Mouse (Mus musculus) cerebellum, adult 11-12 months (tissue): ENCODE data around the gene Tti1.
A peak's percentile ranks its signal among the peaks of the same experiment; 100 is the strongest.
"Not testable (repeated sequence)": the region's sequence is repeated elsewhere in the genome, so short reads cannot be mapped to it uniquely, and the experiment has no call there.

ENCODE experiments used
- DNase-seq: peaks from one replicate; pipeline ENCODE4 v3.0.0; 2022

Tti1 gene

GRCm38 (mm10) chr2:158028354-158028863 is at the start of gene Tti1, which contains the start of gene Rprd1b:
TSS of gene Tti1 (minus strand) at chr2:158028433.
TSS of gene Rprd1b (plus strand) at chr2:158028497.
- DNase-seq: peak; percentile 92

GRCm38 (mm10) chr2:158077981-158078380 is 49.7 kb upstream of the Tti1 start:
- DNase-seq: no peak

GRCm38 (mm10) chr2:158076690-158077089 is 48.5 kb upstream of the Tti1 start:
- DNase-seq: no peak

- no peak for DNase-seq
Measured at GRCm38 (mm10) chr2:158074835-158075234, 46.6 kb upstream of the Tti1 start.

GRCm38 (mm10) chr2:158071633-158071995 is 43.4 kb upstream of the Tti1 start:
- no peak for DNase-seq

- DNase-seq: no peak
Measured at GRCm38 (mm10) chr2:158070885-158071632, 42.8 kb upstream of the Tti1 start.

GRCm38 (mm10) chr2:158068444-158068971 is 40.3 kb upstream of the Tti1 start:
- DNase-seq: no peak

GRCm38 (mm10) chr2:158067260-158067824 is 39.1 kb upstream of the Tti1 start:
- DNase-seq: no peak

- DNase-seq: no peak
Measured at GRCm38 (mm10) chr2:158066456-158066855, 38.2 kb upstream of the Tti1 start.

GRCm38 (mm10) chr2:158065064-158065463 is 36.8 kb upstream of the Tti1 start:
- DNase-seq: no peak

- DNase-seq: no peak
Measured at GRCm38 (mm10) chr2:158064571-158065048, 36.4 kb upstream of the Tti1 start.

- DNase-seq: no peak
Measured at GRCm38 (mm10) chr2:158063036-158063435, 34.8 kb upstream of the Tti1 start.

GRCm38 (mm10) chr2:158059666-158060105 is 31.5 kb upstream of the Tti1 start:
- no peak for DNase-seq

GRCm38 (mm10) chr2:158058534-158058933 is 30.3 kb upstream of the Tti1 start:
- DNase-seq: peak; percentile 90

- peak; percentile 95 for DNase-seq
Measured at GRCm38 (mm10) chr2:158057030-158057429, 28.8 kb upstream of the Tti1 start.

GRCm38 (mm10) chr2:158055383-158055782 is 27.1 kb upstream of the Tti1 start:
- DNase-seq: not testable (repeated sequence)

- DNase-seq: no peak
Measured at GRCm38 (mm10) chr2:158054596-158054995, 26.4 kb upstream of the Tti1 start.

GRCm38 (mm10) chr2:158050116-158050515 is 21.9 kb upstream of the Tti1 start:
- DNase-seq: no peak

- no peak for DNase-seq
Measured at GRCm38 (mm10) chr2:158048718-158049117, 20.5 kb upstream of the Tti1 start.

- peak; percentile 46 for DNase-seq
Measured at GRCm38 (mm10) chr2:158047903-158048302, 19.7 kb upstream of the Tti1 start.

- DNase-seq: no peak
Measured at GRCm38 (mm10) chr2:158046186-158046585, 18.0 kb upstream of the Tti1 start.

- DNase-seq: no peak
Measured at GRCm38 (mm10) chr2:158043504-158043903, 15.3 kb upstream of the Tti1 start.

- DNase-seq: no peak
Measured at GRCm38 (mm10) chr2:158040396-158040795, 12.2 kb upstream of the Tti1 start.

- DNase-seq: no peak
Measured at GRCm38 (mm10) chr2:158039662-158040061, 11.4 kb upstream of the Tti1 start.
